Mouse (Mus musculus) neural tube, embryonic 12.5 days (tissue): ENCODE measurements around the gene Adh5. TPM values are rescaled to one million over a fixed set of nuclear protein-coding genes. Genes with fewer than 3 reads are reported as not detected.
A peak's percentile ranks its signal among the peaks of the same experiment; 100 is the strongest.
"Not testable (repeated sequence)": the region's sequence is repeated elsewhere in the genome, so short reads cannot be mapped to it uniquely, and the experiment has no call there.

ENCODE experiments used
- ATAC-seq: fragments of 200-750 bp; cut with Nextera tagmentation; 2 replicates; pipeline ENCODE4 v1.8.0; 2017; ENCODE audit warnings: low read depth, mild to moderate bottlenecking, moderate TSS enrichment, moderate library complexity; ENCODE audit not compliant: low FRiP score
- H3K27ac ChIP-seq: fragments of 300-500 bp; sonication (generic); 2 replicates; pipeline ENCODE4 v1.5.1; 2016
- H3K27me3 ChIP-seq: fragments of 300-500 bp; sonication (generic); replicated peaks from 2 replicates; pipeline ENCODE4 v1.6.1; 2016; ENCODE audit warnings: mild to moderate bottlenecking
- H3K36me3 ChIP-seq: fragments of 300-500 bp; sonication (generic); 2 replicates; pipeline ENCODE4 v1.6.1; 2016; ENCODE audit warnings: mild to moderate bottlenecking
- H3K4me1 ChIP-seq: fragments of 300-500 bp; sonication (generic); 2 replicates; pipeline ENCODE4 v1.6.1; 2016
- H3K4me2 ChIP-seq: fragments of 300-500 bp; sonication (generic); replicated peaks from 2 replicates; pipeline ENCODE4 v1.6.1; 2016; ENCODE audit warnings: mild to moderate bottlenecking
- H3K4me3 ChIP-seq: fragments of 300-500 bp; sonication (generic); 2 replicates; pipeline ENCODE4 v1.5.1; 2016
- H3K9ac ChIP-seq: fragments of 300-500 bp; sonication (generic); 2 replicates; pipeline ENCODE4 v1.6.1; 2016; ENCODE audit warnings: mild to moderate bottlenecking
- H3K9me3 ChIP-seq: fragments of 300-500 bp; sonication (generic); 2 replicates; pipeline ENCODE4 v1.6.1; 2016; ENCODE audit warnings: mild to moderate bottlenecking
- WGBS: fragments of 180-500 bp; shearing (Covaris S2); methylation state at CpG from one replicate; pipeline ENCODE4 v1.1.7; 2016; 5-methylcytosine and 5-hydroxymethylcytosine counted together
- polyA plus RNA-seq: library from polyadenylated mRNA; unstranded; fragments of >200 nt; fragmentation: Nextera tagmentation; extraction: Ambion mirVana; gene quantifications from 2 replicates; pipeline ENCODE4 v1.2.1, GENCODE M21; 2016

The Adh5 gene
- polyA plus RNA-seq, 1 experiment from 2014 or later: 231 TPM

- 77% methylated on average over 2 of the region's 2 CpGs for WGBS
- no peak overlapping the region for H3K27ac ChIP-seq
- no peak for ATAC-seq
- no peak overlapping the region for H3K4me2 ChIP-seq
- H3K9me3 ChIP-seq: no peaks in the 10 kb centered on the region
- no peaks in the 10 kb centered on the region for H3K27me3 ChIP-seq
- peaks cover 75% of the 10 kb centered on the region for H3K36me3 ChIP-seq
- no peak overlapping the region for H3K4me3 ChIP-seq
- no peak overlapping the region for H3K9ac ChIP-seq
- no peaks in the 10 kb centered on the region for H3K4me1 ChIP-seq
Measured at GRCm38 (mm10) chr3:138463137-138463536, 20.2 kb downstream of the Adh5 start.

- H3K36me3 ChIP-seq: peaks cover 74% of the 10 kb centered on the region
- WGBS: 93% methylated on average over 6 of the region's 6 CpGs
- no peak overlapping the region for H3K4me3 ChIP-seq
- no peaks in the 10 kb centered on the region for H3K27me3 ChIP-seq
- H3K9me3 ChIP-seq: no peaks in the 10 kb centered on the region
- H3K4me2 ChIP-seq: no peak overlapping the region
- ATAC-seq: no peak
- H3K9ac ChIP-seq: no peak overlapping the region
- H3K4me1 ChIP-seq: no peaks in the 10 kb centered on the region
- no peak overlapping the region for H3K27ac ChIP-seq
Measured at GRCm38 (mm10) chr3:138463807-138464206, 20.9 kb downstream of the Adh5 start.

GRCm38 (mm10) chr3:138464573-138465147 is 21.8 kb downstream of the Adh5 start:
- H3K4me3 ChIP-seq: no peak overlapping the region
- no peaks in the 10 kb centered on the region for H3K9me3 ChIP-seq
- H3K27me3 ChIP-seq: no peaks in the 10 kb centered on the region
- no peaks in the 10 kb centered on the region for H3K4me1 ChIP-seq
- H3K9ac ChIP-seq: no peak overlapping the region
- 90% methylated on average over 16 of the region's 16 CpGs for WGBS
- H3K36me3 ChIP-seq: peaks cover 75% of the 10 kb centered on the region
- no peak overlapping the region for H3K4me2 ChIP-seq
- ATAC-seq: no peak
- no peak overlapping the region for H3K27ac ChIP-seq

- H3K4me1 ChIP-seq, H3K9me3 ChIP-seq, H3K9ac ChIP-seq, H3K27ac ChIP-seq, H3K4me3 ChIP-seq, H3K4me2 ChIP-seq, H3K27me3 ChIP-seq, ATAC-seq: not testable (repeated sequence)
- WGBS: 90% methylated on average over 1 of the region's 1 CpGs
- peaks cover 70% of the 10 kb centered on the region for H3K36me3 ChIP-seq
Measured at GRCm38 (mm10) chr3:138466656-138467055, 23.8 kb downstream of the Adh5 start.

- 89% methylated on average over 3 of the region's 3 CpGs for WGBS
- Histone ChIP-seq H3K4me1 (no peaks in the 10 kb centered on the region), H3K9me3 (no peaks in the 10 kb centered on the region), H3K4me3 (no peak overlapping the region), H3K27ac (no peak overlapping the region), H3K36me3 (peaks cover 52% of the 10 kb centered on the region), H3K4me2 (no peak overlapping the region), H3K27me3 (no peaks in the 10 kb centered on the region), H3K9ac (no peak overlapping the region)
- no peak for ATAC-seq
Measured at GRCm38 (mm10) chr3:138471066-138471465, 28.2 kb downstream of the Adh5 start.

- Histone ChIP-seq H3K27ac (no peak overlapping the region), H3K36me3 (peaks cover 19% of the 10 kb centered on the region; the same call in 1 of the 2 replicates), H3K27me3 (no peaks in the 10 kb centered on the region), H3K4me1 (no peaks in the 10 kb centered on the region), H3K4me2 (no peak overlapping the region), H3K9me3 (no peaks in the 10 kb centered on the region), H3K4me3 (no peak overlapping the region), H3K9ac (no peak overlapping the region)
- 98% methylated on average over 8 of the region's 8 CpGs for WGBS
- ATAC-seq: no peak
Measured at GRCm38 (mm10) chr3:138479489-138479888, 36.6 kb downstream of the Adh5 start.

GRCm38 (mm10) chr3:138481526-138482284 is 38.8 kb downstream of the Adh5 start:
- H3K9me3 ChIP-seq: no peaks in the 10 kb centered on the region
- peaks cover 30% of the 10 kb centered on the region for H3K36me3 ChIP-seq
- no peak overlapping the region for H3K4me2 ChIP-seq
- no peak overlapping the region for H3K4me3 ChIP-seq
- WGBS: 71% methylated on average over 14 of the region's 14 CpGs
- no peaks in the 10 kb centered on the region for H3K4me1 ChIP-seq
- ATAC-seq: no peak
- H3K27me3 ChIP-seq: no peaks in the 10 kb centered on the region
- no peak overlapping the region for H3K27ac ChIP-seq
- H3K9ac ChIP-seq: no peak overlapping the region

- no peak overlapping the region for H3K27ac ChIP-seq
- no peak for ATAC-seq
- H3K9me3 ChIP-seq: no peaks in the 10 kb centered on the region
- no peaks in the 10 kb centered on the region for H3K27me3 ChIP-seq
- 94% methylated on average over 2 of the region's 2 CpGs for WGBS
- H3K9ac ChIP-seq: no peak overlapping the region
- H3K4me2 ChIP-seq: no peak overlapping the region
- no peak overlapping the region for H3K4me3 ChIP-seq
- H3K36me3 ChIP-seq: peaks cover 30% of the 10 kb centered on the region
- H3K4me1 ChIP-seq: peaks cover 8% of the 10 kb centered on the region
Measured at GRCm38 (mm10) chr3:138483240-138483639, 40.3 kb downstream of the Adh5 start.

- H3K27me3 ChIP-seq: no peaks in the 10 kb centered on the region
- H3K9me3 ChIP-seq: no peaks in the 10 kb centered on the region
- ATAC-seq: peak; percentile 52
- WGBS: under 1% methylated on average over 60 of the region's 61 CpGs
- peak overlapping the region; percentile 90 for H3K9ac ChIP-seq
- peak overlapping the region; percentile 66 for H3K27ac ChIP-seq
- H3K36me3 ChIP-seq: peaks cover 15% of the 10 kb centered on the region
- H3K4me2 ChIP-seq: peak overlapping the region; percentile 71
- peak overlapping the region; percentile 89 for H3K4me3 ChIP-seq
- peaks cover 11% of the 10 kb centered on the region for H3K4me1 ChIP-seq
Measured at GRCm38 (mm10) chr3:138488584-138489326, 45.9 kb downstream of the Adh5 start.

- WGBS: 1% methylated on average over 63 of the region's 65 CpGs
Measured at GRCm38 (mm10) chr3:138489327-138490033, 46.6 kb downstream of the Adh5 start, which contains the start of gene Metap1. Metap1 (minus strand) TSS chr3:138489515.

GRCm38 (mm10) chr3:138490034-138490337 is 47.1 kb downstream of the Adh5 start:
- Histone ChIP-seq H3K4me3 (peak overlapping the region; percentile 89), H3K9ac (peak overlapping the region; percentile 49; the same call in 1 of the 2 replicates), H3K27me3 (no peaks in the 10 kb centered on the region), H3K4me2 (peak overlapping the region; percentile 71), H3K36me3 (peaks cover 9% of the 10 kb centered on the region), H3K9me3 (no peaks in the 10 kb centered on the region), H3K4me1 (peaks cover 11% of the 10 kb centered on the region), H3K27ac (no peak overlapping the region)
- WGBS: 31% methylated on average over 6 of the region's 6 CpGs
- peak; percentile 6; the same call in 1 of the 2 replicates for ATAC-seq

More at GRCm38 (mm10) chr3:138489327-138490033, 46.6 kb downstream of the Adh5 start, which contains the start of gene Metap1:
- peaks cover 11% of the 10 kb centered on the region for H3K4me1 ChIP-seq
- H3K27ac ChIP-seq: peak within 1 kb of the TSS; percentile 66
- peak within 1 kb of the TSS; percentile 71 for H3K4me2 ChIP-seq
- H3K9ac ChIP-seq: peak within 1 kb of the TSS; percentile 90
- H3K9me3 ChIP-seq: no peaks in the 10 kb centered on the region
- H3K36me3 ChIP-seq: peaks cover 14% of the 10 kb centered on the region
- peak; percentile 98 for ATAC-seq
- H3K27me3 ChIP-seq: no peaks in the 10 kb centered on the region
- peak within 1 kb of the TSS; percentile 89 for H3K4me3 ChIP-seq

GRCm38 (mm10) chr3:138493668-138494067 is 50.8 kb downstream of the Adh5 start:
- H3K27me3 ChIP-seq: no peaks in the 10 kb centered on the region
- no peak overlapping the region for H3K4me2 ChIP-seq
- no peaks in the 10 kb centered on the region for H3K36me3 ChIP-seq
- no peaks in the 10 kb centered on the region for H3K4me1 ChIP-seq
- no peak overlapping the region for H3K27ac ChIP-seq
- WGBS: 85% methylated on average over 3 of the region's 3 CpGs
- no peak overlapping the region for H3K9ac ChIP-seq
- H3K4me3 ChIP-seq: no peak overlapping the region
- H3K9me3 ChIP-seq: no peaks in the 10 kb centered on the region
- no peak for ATAC-seq
